Mouse (Mus musculus): Measurements from ENCODE around the gene Oit3. TPM values are rescaled to one million over a fixed set of nuclear protein-coding genes. Genes with fewer than 3 reads are reported as not detected.

Gene Oit3
- polyA plus RNA-seq, 1 experiment from 2014 or later = 1.7 TPM

- Histone ChIP-seq H3K27me3 (ENCODE audit: insufficient read depth, low read length) (no peaks in the 10 kb centered on the region), H3K27ac (no peak overlapping the region), H3K36me3 (ENCODE audit: insufficient read depth, low read length) (no peaks in the 10 kb centered on the region), H3K9me3 (replicated peaks; ENCODE audit: low read length) (no peaks in the 10 kb centered on the region), H3K9ac (ENCODE audit: low read depth, low read length) (no peak overlapping the region), H3K4me3 (replicated peaks; ENCODE audit: low read depth, low read length) (no peak overlapping the region), H3K4me2 (ENCODE audit: low read length) (no peak overlapping the region), H3K4me1 (replicated peaks; ENCODE audit: insufficient read depth, low read length) (no peaks in the 10 kb centered on the region)
- no peak for TF ChIP-seq CTCF (IDR thresholded peaks at IDR 0.05; ENCODE audit: low read depth)
- DNase-seq (ENCODE audit: low spot score) = no peak
- 93% methylated on average over 12 of the region's 12 CpGs for WGBS
- no peak for ATAC-seq (replicated peaks; ENCODE audit: low FRiP score, low read depth)
These were observed 25.7 kb upstream of the Oit3 start for GRCm38 (mm10) chr10:59467297-59467696.

- H3K36me3 ChIP-seq (ENCODE audit: insufficient read depth, low read length) = no peaks in the 10 kb centered on the region; the same call in 1 of the 2 replicates
- H3K27ac ChIP-seq = no peak overlapping the region
- no peak overlapping the region for H3K4me3 ChIP-seq (replicated peaks; ENCODE audit: low read depth, low read length)
- no peaks in the 10 kb centered on the region for H3K4me1 ChIP-seq (replicated peaks; ENCODE audit: insufficient read depth, low read length)
- H3K27me3 ChIP-seq (ENCODE audit: insufficient read depth, low read length) = no peaks in the 10 kb centered on the region
- ATAC-seq (replicated peaks; ENCODE audit: low FRiP score, low read depth) (no peak), DNase-seq (ENCODE audit: low spot score) (no peak)
- no peak for TF ChIP-seq CTCF (IDR thresholded peaks at IDR 0.05; ENCODE audit: low read depth)
- no peaks in the 10 kb centered on the region for H3K9me3 ChIP-seq (replicated peaks; ENCODE audit: low read length)
- 84% methylated on average over 4 of the region's 4 CpGs for WGBS
- H3K9ac ChIP-seq (ENCODE audit: low read depth, low read length) = no peak overlapping the region
- no peak overlapping the region for H3K4me2 ChIP-seq (ENCODE audit: low read length)
These were observed 25.0 kb upstream of the Oit3 start for GRCm38 (mm10) chr10:59466626-59467025.

GRCm38 (mm10) chr10:59465546-59465945 is 24.0 kb upstream of the Oit3 start:
- Histone ChIP-seq H3K4me1 (replicated peaks; ENCODE audit: insufficient read depth, low read length) (no peaks in the 10 kb centered on the region), H3K4me3 (replicated peaks; ENCODE audit: low read depth, low read length) (no peak overlapping the region), H3K36me3 (ENCODE audit: insufficient read depth, low read length) (no peaks in the 10 kb centered on the region; the same call in 1 of the 2 replicates), H3K27ac (no peak overlapping the region), H3K4me2 (ENCODE audit: low read length) (no peak overlapping the region), H3K27me3 (ENCODE audit: insufficient read depth, low read length) (no peaks in the 10 kb centered on the region), H3K9me3 (replicated peaks; ENCODE audit: low read length) (no peaks in the 10 kb centered on the region), H3K9ac (ENCODE audit: low read depth, low read length) (no peak overlapping the region)
- ATAC-seq (replicated peaks; ENCODE audit: low FRiP score, low read depth) (no peak), DNase-seq (ENCODE audit: low spot score) (no peak)
- WGBS = 87% methylated on average over 3 of the region's 3 CpGs
- TF ChIP-seq CTCF (IDR thresholded peaks at IDR 0.05; ENCODE audit: low read depth) = no peak

- no peak overlapping the region for H3K9ac ChIP-seq (ENCODE audit: low read depth, low read length)
These were observed 20.7 kb upstream of the Oit3 start for GRCm38 (mm10) chr10:59462307-59462706.

GRCm38 (mm10) chr10:59459767-59460166 is 18.2 kb upstream of the Oit3 start:
- no peak for TF ChIP-seq CTCF (IDR thresholded peaks at IDR 0.05; ENCODE audit: low read depth)
- Histone ChIP-seq H3K36me3 (ENCODE audit: insufficient read depth, low read length) (no peaks in the 10 kb centered on the region; the same call in 1 of the 2 replicates), H3K9ac (ENCODE audit: low read depth, low read length) (no peak overlapping the region), H3K4me2 (ENCODE audit: low read length) (no peak overlapping the region), H3K4me3 (replicated peaks; ENCODE audit: low read depth, low read length) (no peak overlapping the region), H3K27me3 (ENCODE audit: insufficient read depth, low read length) (no peaks in the 10 kb centered on the region), H3K4me1 (replicated peaks; ENCODE audit: insufficient read depth, low read length) (no peaks in the 10 kb centered on the region), H3K27ac (no peak overlapping the region), H3K9me3 (replicated peaks; ENCODE audit: low read length) (no peaks in the 10 kb centered on the region)
- ATAC-seq (replicated peaks; ENCODE audit: low FRiP score, low read depth) (no peak), DNase-seq (ENCODE audit: low spot score) (no peak)
- 85% methylated on average over 12 of the region's 12 CpGs for WGBS

More at GRCm38 (mm10) chr10:59462307-59462706, 20.7 kb upstream of the Oit3 start:
- TF ChIP-seq CTCF (IDR thresholded peaks at IDR 0.05; ENCODE audit: low read depth) = no peak
- no peak overlapping the region for H3K4me3 ChIP-seq (replicated peaks; ENCODE audit: low read depth, low read length)
- DNase-seq (ENCODE audit: low spot score) = no peak
- no peaks in the 10 kb centered on the region for H3K4me1 ChIP-seq (replicated peaks; ENCODE audit: insufficient read depth, low read length)
- H3K4me2 ChIP-seq (ENCODE audit: low read length) = no peak overlapping the region
- ATAC-seq (replicated peaks; ENCODE audit: low FRiP score, low read depth) = no peak
- no peaks in the 10 kb centered on the region for H3K27me3 ChIP-seq (ENCODE audit: insufficient read depth, low read length)
- no peaks in the 10 kb centered on the region for H3K9me3 ChIP-seq (replicated peaks; ENCODE audit: low read length)
- no peak overlapping the region for H3K27ac ChIP-seq
- 91% methylated on average over 6 of the region's 6 CpGs for WGBS
- no peaks in the 10 kb centered on the region; the same call in 1 of the 2 replicates for H3K36me3 ChIP-seq (ENCODE audit: insufficient read depth, low read length)

GRCm38 (mm10) chr10:59454631-59455030 is 13.1 kb upstream of the Oit3 start:
- H3K4me3 ChIP-seq (replicated peaks; ENCODE audit: low read depth, low read length) = no peak overlapping the region
- TF ChIP-seq CTCF (IDR thresholded peaks at IDR 0.05; ENCODE audit: low read depth) = no peak
- H3K27me3 ChIP-seq (ENCODE audit: insufficient read depth, low read length) = no peaks in the 10 kb centered on the region
- H3K9me3 ChIP-seq (replicated peaks; ENCODE audit: low read length) = no peaks in the 10 kb centered on the region
- no peaks in the 10 kb centered on the region for H3K36me3 ChIP-seq (ENCODE audit: insufficient read depth, low read length)
- H3K4me2 ChIP-seq (ENCODE audit: low read length) = no peak overlapping the region
- DNase-seq (ENCODE audit: low spot score) (no peak), ATAC-seq (replicated peaks; ENCODE audit: low FRiP score, low read depth) (no peak)
- no peak overlapping the region for H3K27ac ChIP-seq
- no peaks in the 10 kb centered on the region for H3K4me1 ChIP-seq (replicated peaks; ENCODE audit: insufficient read depth, low read length)
- no peak overlapping the region for H3K9ac ChIP-seq (ENCODE audit: low read depth, low read length)
- WGBS = 96% methylated on average over 15 of the region's 15 CpGs

- Histone ChIP-seq H3K4me1 (replicated peaks; ENCODE audit: insufficient read depth, low read length) (no peaks in the 10 kb centered on the region), H3K4me3 (replicated peaks; ENCODE audit: low read depth, low read length) (no peak overlapping the region), H3K9me3 (replicated peaks; ENCODE audit: low read length) (no peaks in the 10 kb centered on the region), H3K4me2 (ENCODE audit: low read length) (no peak overlapping the region), H3K27me3 (ENCODE audit: insufficient read depth, low read length) (no peaks in the 10 kb centered on the region), H3K36me3 (ENCODE audit: insufficient read depth, low read length) (no peaks in the 10 kb centered on the region), H3K27ac (no peak overlapping the region), H3K9ac (ENCODE audit: low read depth, low read length) (no peak overlapping the region)
- peak; percentile 83 for DNase-seq (ENCODE audit: low spot score)
- TF ChIP-seq CTCF (IDR thresholded peaks at IDR 0.05; ENCODE audit: low read depth) = peak; percentile 80
- ATAC-seq (replicated peaks; ENCODE audit: low FRiP score, low read depth) = no peak
- 61% methylated on average over 5 of the region's 5 CpGs for WGBS
These were observed 10.3 kb upstream of the Oit3 start for GRCm38 (mm10) chr10:59451839-59452238.

Data from kidney, postnatal 0 days (tissue).